Mouse (Mus musculus) bone marrow macrophage, adult 2 months (primary cell): ENCODE measurements around the gene Map4.

Source experiments
- CTCF ChIP-seq: IDR thresholded peaks from 2 replicates; pipeline ENCODE4 v1.5.1; 2012; ENCODE audit warnings: low read depth, mild to moderate bottlenecking, low read length, moderate library complexity
- POLR2A ChIP-seq: IDR thresholded peaks from 2 replicates; pipeline ENCODE4 v1.6.1; 2012; ENCODE audit warnings: mild to moderate bottlenecking, low read depth, low read length, borderline replicate concordance

GRCm38 (mm10) chr9:109898027-109898426 is 33.2 kb upstream of the Map4 start:
- TF ChIP-seq CTCF: no peak
- TF ChIP-seq POLR2A: no peak
